Mouse (Mus musculus) G1E (cell line): ENCODE measurements around the gene Cebpb. TPM values are rescaled to one million over a fixed set of nuclear protein-coding genes. Genes with fewer than 3 reads are reported as not detected.

Experiments
- ATAC-seq: 2 replicates; pipeline ENCODE4 v1.8.0; 2016; ENCODE audit warnings: mild to moderate bottlenecking; ENCODE audit not compliant: insufficient number of reproducible peaks, poor library complexity, low FRiP score, severe bottlenecking; ENCODE audit errors: extremely low read depth
- DNase-seq: peaks from one replicate; pipeline ENCODE4 v3.0.0; 2012; ENCODE audit warnings: low spot score
- H3K27me3 ChIP-seq: 2 replicates; pipeline ENCODE4 v1.6.1; 2012; ENCODE audit warnings: mild to moderate bottlenecking, low read length, inconsistent platforms; ENCODE audit not compliant: insufficient read depth
- H3K36me3 ChIP-seq: replicated peaks from 2 replicates; pipeline ENCODE3; 2012; ENCODE audit warnings: mild to moderate bottlenecking, inconsistent platforms
- H3K4me1 ChIP-seq: 2 replicates; pipeline ENCODE4 v1.6.1; 2012; ENCODE audit warnings: low read depth, low read length, inconsistent platforms, mixed read lengths; ENCODE audit not compliant: insufficient read depth
- H3K4me3 ChIP-seq: 2 replicates; pipeline ENCODE4 v1.5.1; 2012; ENCODE audit warnings: low read depth, mild to moderate bottlenecking, inconsistent platforms, low read length, moderate library complexity, mixed read lengths
- H3K9me3 ChIP-seq: replicated peaks from 2 replicates; pipeline ENCODE4 v1.6.1; 2012; ENCODE audit warnings: inconsistent platforms
- CTCF ChIP-seq: IDR thresholded peaks from 2 replicates; pipeline ENCODE4 v1.5.1; 2012; ENCODE audit warnings: low read depth, low read length, inconsistent platforms, mixed read lengths
- GATA1 ChIP-seq: IDR thresholded peaks from 2 replicates; pipeline ENCODE4 v1.6.1; 2012; ENCODE audit warnings: borderline replicate concordance, low read length, inconsistent platforms, mixed read lengths
- GATA2 ChIP-seq: IDR thresholded peaks from 2 replicates; pipeline ENCODE4 v1.6.1; 2012; ENCODE audit warnings: low read depth, low read length, inconsistent platforms, borderline replicate concordance
- POLR2AphosphoS5 ChIP-seq: IDR thresholded peaks from 2 replicates; pipeline ENCODE4 v1.6.1; 2012; ENCODE audit warnings: low read depth, low read length, inconsistent platforms; ENCODE audit not compliant: insufficient replicate concordance
- TAL1 ChIP-seq: conservative IDR thresholded peaks from 2 replicates; pipeline ENCODE4 v1.6.1; 2012; ENCODE audit warnings: low read depth, low read length, inconsistent platforms, mixed read lengths
- polyA plus RNA-seq: library from polyadenylated mRNA; stranded (reverse); fragments of >175 nt; gene quantifications from 2 replicates; pipeline ENCODE4 v1.2.3, GENCODE M21; 2012
- total RNA-seq, 2 experiments: library from RNA; stranded (forward) in 1 of 2; stranded (reverse) in 1 of 2; fragments of 200-1000 nt in 1 of 2; fragments of >200 nt in 1 of 2; fragmentation: Nextera tagmentation in 1 of 2; gene quantifications; 2 replicates each; pipeline ENCODE4 v1.2.3; 2014 to 2017

The Cebpb gene
- total and polyA plus RNA-seq, 3 experiments = 12.5 to 61.6 (median 12.9) TPM

DNA sequence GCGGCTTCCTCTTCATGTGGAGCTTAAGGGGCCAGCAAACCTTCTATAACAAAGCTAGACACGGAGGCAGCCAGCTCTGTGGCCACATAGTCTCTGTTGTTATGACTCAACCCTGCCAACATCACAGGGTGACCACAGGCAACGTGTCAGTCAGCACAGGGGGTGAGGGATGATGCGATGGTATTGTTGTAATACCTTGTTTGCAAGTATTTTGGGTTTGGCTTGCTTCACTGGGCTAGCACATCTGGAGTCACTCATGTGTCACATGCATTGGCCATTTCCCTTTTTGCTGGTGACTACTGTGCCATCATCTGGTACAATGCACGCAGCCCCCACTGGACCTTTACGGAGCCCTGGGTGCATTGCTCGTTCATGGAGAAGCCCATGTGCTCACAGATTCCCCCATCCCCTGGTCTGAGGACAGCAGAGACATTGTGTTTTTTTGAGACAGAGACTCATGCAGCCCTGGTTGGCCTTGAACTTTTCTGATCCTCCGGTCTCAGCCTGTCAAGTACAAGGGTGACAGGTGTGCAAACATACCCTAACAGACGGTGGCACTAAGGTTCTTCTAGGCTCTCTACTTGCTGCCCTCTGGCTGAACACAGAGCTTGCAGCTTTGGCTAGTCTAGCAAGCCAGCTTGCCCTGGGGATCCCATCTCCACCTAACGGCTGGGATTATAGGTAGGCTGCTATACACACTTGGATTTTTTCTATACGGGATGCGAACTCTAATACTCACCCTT is 39.3 kb upstream of the Cebpb start:
- peaks cover 98% of the 10 kb centered on the region for H3K36me3 ChIP-seq
- H3K9me3 ChIP-seq = no peaks in the 10 kb centered on the region
- ATAC-seq (no peak), DNase-seq (no peak)
- H3K4me1 ChIP-seq = no peaks in the 10 kb centered on the region
- H3K4me3 ChIP-seq = no peak overlapping the region
- TF ChIP-seq CTCF (no peak), POLR2AphosphoS5 (no peak), TAL1 (no peak), GATA2 (no peak), GATA1 (no peak)
- no peaks in the 10 kb centered on the region for H3K27me3 ChIP-seq

DNA sequence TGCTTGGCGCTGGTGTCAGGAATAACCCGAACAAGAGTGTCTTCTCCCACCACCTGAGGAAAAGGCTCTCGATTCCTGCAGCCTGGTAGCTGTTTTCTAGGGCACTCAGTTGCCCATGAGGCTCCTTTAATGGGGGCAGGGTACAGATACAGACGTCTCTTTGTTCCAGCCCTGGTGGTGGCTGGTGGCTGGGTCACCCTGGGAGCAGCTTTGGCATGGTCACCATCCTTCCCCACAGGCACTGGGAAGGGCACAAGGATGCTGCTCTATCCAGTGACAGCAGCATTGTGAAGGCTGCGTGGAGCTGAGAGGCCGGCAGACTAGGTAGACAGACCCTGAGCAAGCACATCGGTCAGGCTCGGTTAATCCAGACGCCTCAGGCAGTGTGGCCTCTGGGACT is 37.1 kb upstream of the Cebpb start:
- no peaks in the 10 kb centered on the region for H3K9me3 ChIP-seq
- H3K36me3 ChIP-seq = peaks cover 95% of the 10 kb centered on the region
- no peak for DNase-seq
- no peak for ATAC-seq
- TF ChIP-seq TAL1 (no peak), POLR2AphosphoS5 (no peak), CTCF (no peak), GATA1 (no peak), GATA2 (no peak)
- H3K4me3 ChIP-seq = no peak overlapping the region
- H3K4me1 ChIP-seq = peaks cover under 1% of the 10 kb centered on the region; the same call in 1 of the 2 replicates
- no peaks in the 10 kb centered on the region for H3K27me3 ChIP-seq

- TF ChIP-seq POLR2AphosphoS5 (no peak), TAL1 (no peak), GATA2 (no peak), GATA1 (no peak), CTCF (no peak)
- H3K9me3 ChIP-seq = no peaks in the 10 kb centered on the region
- peaks cover 96% of the 10 kb centered on the region for H3K36me3 ChIP-seq
- H3K27me3 ChIP-seq = no peaks in the 10 kb centered on the region
- H3K4me1 ChIP-seq = peaks cover 6% of the 10 kb centered on the region
- no peak for ATAC-seq
- no peak for DNase-seq
- no peak overlapping the region for H3K4me3 ChIP-seq
Observed at GRCm38 (mm10) chr2:167652694-167653093, 36.0 kb upstream of the Cebpb start.

DNA sequence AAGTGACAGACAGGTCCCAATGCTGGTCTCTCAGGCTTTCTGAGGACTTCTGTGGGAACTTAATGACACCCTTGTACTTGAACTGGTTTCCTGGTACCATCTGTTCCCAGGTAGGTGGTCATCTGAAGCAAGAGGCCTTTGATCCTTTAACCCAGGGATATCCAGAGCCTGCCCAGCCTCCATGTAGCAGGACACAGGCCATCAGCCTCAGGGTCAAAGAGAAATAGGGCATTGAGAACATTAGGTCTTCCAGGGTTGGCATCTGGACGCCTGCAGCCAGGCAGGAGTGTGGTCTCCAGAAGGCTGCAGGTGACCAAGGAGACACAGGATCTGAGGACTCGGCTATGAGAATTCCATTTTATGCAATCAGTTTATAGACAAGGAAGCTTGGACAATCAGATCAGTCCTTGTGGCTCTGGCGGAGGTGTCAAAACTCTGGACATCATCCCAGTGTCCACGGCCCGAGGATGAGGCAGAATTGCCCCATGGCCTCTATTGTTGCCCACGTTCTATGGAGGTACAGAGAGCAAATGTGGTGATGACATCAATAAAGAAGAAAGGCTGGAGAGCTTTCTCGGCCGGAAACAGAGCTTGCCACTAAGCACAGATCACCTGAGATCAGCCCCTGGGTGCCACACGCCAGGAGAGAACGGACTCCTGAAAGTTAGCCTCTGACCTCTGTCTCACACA is 33.7 kb upstream of the Cebpb start:
- Histone ChIP-seq H3K4me1 (peaks cover 21% of the 10 kb centered on the region), H3K27me3 (no peaks in the 10 kb centered on the region), H3K36me3 (peaks cover 97% of the 10 kb centered on the region), H3K9me3 (no peaks in the 10 kb centered on the region), H3K4me3 (no peak overlapping the region)
- TF ChIP-seq CTCF (no peak), GATA2 (no peak), POLR2AphosphoS5 (no peak), TAL1 (no peak), GATA1 (no peak)
- DNase-seq (no peak), ATAC-seq (no peak)

DNA sequence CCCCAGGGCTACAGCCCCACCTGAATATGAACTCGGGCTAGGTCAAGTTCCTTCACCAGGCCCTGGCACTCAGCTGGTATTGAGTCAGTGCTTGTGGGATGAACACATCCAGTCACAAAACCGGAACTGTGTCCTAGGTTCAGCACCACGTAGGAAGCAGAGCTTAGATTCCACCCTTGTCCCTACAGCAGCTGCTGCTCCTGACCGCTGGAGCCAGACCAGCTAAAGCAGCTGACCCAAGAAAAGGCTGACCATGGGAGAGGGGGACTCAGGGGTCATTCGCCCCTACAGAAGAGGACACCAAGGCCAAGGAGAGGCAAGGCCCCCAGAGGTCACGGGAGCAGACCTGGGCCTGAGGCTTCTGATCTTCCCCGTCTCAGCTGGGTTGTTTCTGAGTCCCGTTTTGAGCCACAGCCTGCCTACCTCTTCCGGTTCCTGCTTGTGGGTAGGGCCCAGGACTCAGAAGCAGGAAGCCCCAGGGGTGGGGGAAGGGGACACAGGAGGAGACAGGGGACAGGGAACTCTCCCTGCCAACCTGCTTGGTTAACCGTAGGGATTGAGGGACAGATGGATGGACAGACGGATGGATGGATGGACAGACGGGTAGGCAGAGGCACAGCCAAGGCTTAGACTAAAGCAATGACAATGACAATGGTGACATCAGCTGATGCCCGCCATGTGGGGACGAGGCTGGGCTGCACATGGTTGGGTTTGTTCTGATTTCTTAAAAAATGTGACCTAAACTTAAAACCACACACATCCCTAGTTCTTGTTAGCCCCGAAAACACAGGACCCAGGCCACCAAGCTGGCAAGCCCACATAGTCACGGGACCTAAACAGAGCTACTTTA is 31.9 kb upstream of the Cebpb start:
- H3K36me3 ChIP-seq = peaks cover 82% of the 10 kb centered on the region
- H3K4me1 ChIP-seq = peaks cover 35% of the 10 kb centered on the region
- no peaks in the 10 kb centered on the region for H3K27me3 ChIP-seq
- H3K9me3 ChIP-seq = no peaks in the 10 kb centered on the region
- TF ChIP-seq GATA1 (no peak), POLR2AphosphoS5 (no peak), TAL1 (no peak), CTCF (no peak)
- ATAC-seq (no peak), DNase-seq (no peak)
- no peak overlapping the region for H3K4me3 ChIP-seq

- DNase-seq (no peak), ATAC-seq (no peak)
- TF ChIP-seq GATA1 (no peak), POLR2AphosphoS5 (no peak), GATA2 (no peak), TAL1 (no peak), CTCF (no peak)
- H3K36me3 ChIP-seq = peaks cover 71% of the 10 kb centered on the region
- peaks cover 3% of the 10 kb centered on the region for H3K27me3 ChIP-seq
- no peaks in the 10 kb centered on the region for H3K9me3 ChIP-seq
- H3K4me1 ChIP-seq = peaks cover 44% of the 10 kb centered on the region
- no peak overlapping the region for H3K4me3 ChIP-seq
Observed at GRCm38 (mm10) chr2:167657973-167658372, 30.7 kb upstream of the Cebpb start.
